Mouse (Mus musculus) gastrocnemius, postnatal 10 days (tissue): ENCODE measurements around the gene Gm2a. TPM values are rescaled to one million over a fixed set of nuclear protein-coding genes. Genes with fewer than 3 reads are reported as not detected.

ENCODE experiments used
- DNase-seq: peaks from one replicate; pipeline ENCODE4 v3.0.0; 2021; ENCODE audit warnings: mixed read lengths
- total RNA-seq, 2 experiments: library from RNA; stranded (reverse); gene quantifications; 2 replicates each; pipeline ENCODE4 v1.2.3; 2021

Gene Gm2a
- total RNA-seq, 2 experiments from 2014 or later = 12.3 to 14.5 TPM

DNA sequence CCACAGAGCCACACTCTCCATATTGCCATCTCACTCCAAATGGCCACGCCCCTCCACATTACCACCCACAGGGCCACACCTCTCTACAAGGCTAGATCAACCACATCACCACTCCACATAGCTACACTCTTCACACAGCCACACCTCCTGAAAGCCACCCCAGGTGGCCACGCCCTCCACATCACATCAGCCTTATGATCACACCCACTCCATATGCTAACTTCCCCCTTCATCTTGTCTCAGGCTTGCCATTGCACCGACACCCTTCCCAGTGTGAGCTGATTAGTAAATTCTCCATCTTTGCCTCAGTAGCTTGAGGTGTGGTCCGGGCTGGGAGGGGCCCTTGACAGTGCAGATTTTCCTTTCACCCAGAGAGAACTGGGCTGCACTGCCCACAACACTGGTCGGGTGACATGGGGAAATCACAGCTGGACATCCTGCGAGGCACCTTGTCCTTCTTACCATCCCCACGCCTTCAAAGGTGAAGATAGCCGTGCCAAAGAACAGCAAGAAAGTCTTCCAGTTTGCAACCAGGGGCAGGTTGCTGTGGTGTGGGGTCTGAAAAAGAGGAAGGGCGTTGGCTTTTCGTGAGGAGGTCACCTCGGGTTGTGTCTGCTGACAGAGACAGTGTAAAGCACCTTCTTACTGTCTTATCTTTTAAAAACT lies 33.3 kb downstream of the Gm2a start:
- no peak for DNase-seq

DNA sequence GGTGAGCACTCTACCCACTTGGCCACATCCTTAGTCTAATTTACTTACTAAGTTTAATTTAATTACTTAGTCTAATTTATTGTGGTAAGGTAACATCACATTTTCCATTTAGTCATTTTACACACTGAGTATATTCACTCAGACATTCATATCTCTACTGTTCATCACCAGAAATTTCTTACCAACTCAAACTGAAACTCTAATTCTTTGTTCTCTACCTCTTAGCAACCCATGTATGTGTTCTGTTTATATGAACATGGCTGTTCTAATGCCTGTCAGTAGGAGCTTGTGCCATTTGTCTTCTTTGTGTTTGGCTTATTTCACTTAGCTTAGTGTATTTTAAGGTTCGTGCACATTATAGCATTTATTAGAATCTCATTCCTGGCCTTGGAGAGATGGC lies 34.0 kb downstream of the Gm2a start:
- no peak for DNase-seq

DNA sequence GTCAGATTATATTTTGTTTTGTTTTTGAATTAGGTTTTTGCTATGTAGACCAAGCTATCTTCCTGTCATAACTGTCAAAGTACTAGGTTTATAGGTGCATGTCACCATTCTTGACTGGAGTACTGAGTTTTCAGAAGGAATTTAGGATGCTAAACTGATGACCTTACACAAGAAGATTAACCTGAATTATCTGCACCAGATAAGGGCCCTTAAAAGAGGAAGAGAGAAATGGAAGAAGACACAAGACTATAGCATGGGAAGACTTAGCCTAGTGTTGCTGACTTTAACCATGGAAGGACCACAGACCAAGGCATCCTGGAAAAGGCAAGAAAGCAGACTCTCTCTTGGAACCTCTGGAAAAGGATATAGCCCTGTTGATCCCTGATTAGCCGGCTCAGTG lies 35.3 kb downstream of the Gm2a start:
- no peak for DNase-seq

DNA sequence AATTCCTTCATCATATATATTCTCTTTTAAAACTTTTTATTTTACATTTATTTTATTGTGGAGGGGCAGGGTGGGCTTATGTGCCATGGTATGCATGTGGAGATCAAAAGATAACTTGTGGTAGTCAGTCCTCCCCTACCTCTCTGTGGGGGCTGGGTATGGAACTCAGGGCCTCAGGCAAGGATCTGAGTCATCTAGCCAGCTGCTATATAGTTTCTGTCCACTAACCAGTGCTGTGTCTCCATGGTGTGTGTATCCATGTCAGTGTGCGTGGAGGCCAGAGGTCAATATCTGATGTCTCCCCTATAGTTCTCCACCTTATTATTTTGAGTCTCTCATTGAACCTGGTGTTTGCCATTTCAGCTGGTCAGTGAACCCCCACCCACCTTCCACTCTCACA lies 36.5 kb downstream of the Gm2a start:
- DNase-seq = no peak

DNA sequence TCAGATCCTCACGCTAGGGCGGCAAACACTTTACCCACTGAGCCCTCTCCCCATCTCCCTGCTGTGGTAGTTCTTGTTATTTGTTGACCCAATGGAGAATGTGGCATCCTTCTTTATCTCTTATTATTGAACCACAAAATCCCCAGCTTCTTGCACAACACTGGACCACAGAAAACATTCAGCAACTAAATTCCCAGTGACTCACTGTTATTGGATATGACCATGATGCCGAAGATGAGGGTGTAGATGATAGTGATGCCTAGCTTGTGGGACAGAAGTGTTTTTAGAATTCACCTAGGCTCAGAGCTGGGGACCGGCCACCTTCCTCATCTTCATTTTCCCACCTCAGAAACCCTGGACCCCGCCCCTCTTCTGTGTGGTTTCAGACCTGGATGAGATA lies 37.0 kb downstream of the Gm2a start:
- DNase-seq = no peak

DNA sequence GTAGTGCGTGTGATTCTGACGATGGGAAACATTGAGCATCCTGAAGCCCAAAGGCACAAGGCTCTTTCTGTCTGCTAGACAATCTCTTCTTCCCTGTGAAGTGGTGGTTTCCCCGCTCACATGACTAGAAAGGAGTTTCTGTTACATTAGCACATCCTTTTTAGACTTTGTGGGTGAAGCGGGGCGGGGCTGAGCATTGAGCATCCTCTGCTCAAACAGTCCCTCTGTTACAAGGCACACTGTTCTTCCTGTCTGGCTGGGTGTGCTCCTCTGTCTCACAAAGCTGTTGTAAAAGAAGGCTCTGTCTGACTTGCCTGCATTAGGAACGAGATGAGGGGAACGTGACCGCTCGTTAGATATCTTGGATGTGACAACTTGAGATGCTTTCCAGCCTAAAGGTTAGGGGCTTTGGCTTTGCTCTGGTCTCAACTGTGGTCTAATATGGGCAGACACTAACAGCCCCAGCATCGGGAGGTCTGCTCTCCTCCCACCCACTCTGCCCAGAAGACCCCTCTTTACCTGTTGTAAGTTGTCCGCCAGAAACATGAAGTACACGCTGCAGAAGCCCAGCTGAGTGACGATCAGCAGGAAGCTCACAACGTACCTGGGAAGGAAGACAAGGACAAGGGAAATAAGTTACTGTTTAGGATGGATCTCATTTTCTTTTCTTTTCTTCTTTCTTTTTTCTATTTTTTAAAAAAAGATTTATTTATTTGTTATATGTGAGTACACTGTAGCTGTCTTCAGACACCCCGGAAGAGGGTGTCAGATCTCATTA lies 39.0 kb downstream of the Gm2a start:
- no peak for DNase-seq

DNA sequence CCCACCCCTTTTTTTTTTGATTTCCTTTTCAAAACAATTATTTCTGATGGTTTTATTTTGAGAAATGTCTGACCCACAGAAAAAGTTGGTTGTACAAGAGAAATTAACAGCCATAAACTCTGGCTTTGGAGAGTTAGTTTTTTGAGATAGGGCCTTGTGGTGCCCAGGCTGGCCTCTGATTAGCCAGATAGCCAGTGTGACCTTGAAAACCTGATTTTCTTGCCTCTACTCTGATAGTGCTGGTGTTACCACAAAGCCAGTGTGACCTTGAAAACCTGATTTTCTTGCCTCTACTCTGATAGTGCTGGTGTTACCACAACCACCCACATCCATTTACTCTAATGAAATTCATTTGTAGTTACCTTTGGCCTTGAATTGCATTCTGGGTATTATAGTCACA lies 39.7 kb downstream of the Gm2a start:
- no peak for DNase-seq

DNA sequence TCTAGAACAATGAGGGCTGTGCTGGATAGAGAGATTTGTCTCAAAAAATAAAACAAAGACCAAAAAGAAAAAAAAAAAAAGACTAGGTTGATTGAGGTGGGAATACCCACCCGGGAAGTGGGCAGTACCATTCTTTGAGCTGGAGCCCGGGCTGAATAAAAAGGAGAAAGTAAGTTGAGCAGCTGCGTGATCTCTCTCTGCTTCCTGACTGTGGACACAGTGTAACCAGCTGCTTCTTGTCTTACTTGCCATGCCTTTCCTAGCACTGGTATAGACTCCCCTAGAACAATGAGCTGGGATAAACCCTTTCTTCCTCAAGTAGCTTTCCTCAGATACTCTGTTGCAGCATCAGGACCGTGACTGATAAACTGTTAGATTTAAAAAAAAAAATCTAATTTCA lies 43.6 kb downstream of the Gm2a start:
- no peak for DNase-seq

DNA sequence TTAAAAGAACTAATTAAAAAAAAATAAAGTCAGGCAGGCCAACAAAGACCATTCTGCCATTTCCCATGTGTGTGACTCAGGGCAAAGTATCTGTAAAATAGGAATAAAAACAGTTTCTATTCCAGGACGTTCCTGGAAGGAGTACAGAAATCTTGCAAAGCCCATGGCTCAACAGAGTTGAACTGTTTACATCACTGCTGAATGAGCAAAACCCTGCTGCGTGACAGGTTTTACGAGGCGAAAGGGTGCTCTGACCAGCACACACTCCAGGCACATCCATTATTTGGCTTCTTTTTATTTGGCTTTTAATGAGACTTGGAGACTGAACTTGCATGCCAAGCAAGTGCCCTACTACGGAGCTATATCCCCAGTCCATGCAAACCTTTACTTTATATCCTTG lies 46.1 kb downstream of the Gm2a start:
- no peak for DNase-seq

DNA sequence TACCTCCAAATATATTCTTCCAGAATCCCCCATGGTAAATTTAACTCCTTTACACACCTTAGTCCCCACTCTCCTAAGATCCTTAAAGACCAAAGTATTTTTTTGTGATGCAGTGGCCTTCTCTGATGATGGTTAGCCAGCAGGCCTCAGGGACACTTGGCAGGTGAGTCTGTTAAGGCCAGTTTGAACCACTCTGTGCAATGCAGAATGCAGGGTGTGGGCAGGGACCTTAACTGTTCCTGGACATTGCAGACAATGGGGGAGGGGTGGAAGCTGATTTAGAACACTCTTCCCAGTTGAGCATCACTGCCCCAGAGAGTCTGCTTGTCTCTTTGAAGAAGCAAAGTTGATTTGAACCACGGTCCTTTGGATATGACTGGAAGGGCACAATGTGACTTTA lies 48.9 kb downstream of the Gm2a start:
- no peak for DNase-seq

DNA sequence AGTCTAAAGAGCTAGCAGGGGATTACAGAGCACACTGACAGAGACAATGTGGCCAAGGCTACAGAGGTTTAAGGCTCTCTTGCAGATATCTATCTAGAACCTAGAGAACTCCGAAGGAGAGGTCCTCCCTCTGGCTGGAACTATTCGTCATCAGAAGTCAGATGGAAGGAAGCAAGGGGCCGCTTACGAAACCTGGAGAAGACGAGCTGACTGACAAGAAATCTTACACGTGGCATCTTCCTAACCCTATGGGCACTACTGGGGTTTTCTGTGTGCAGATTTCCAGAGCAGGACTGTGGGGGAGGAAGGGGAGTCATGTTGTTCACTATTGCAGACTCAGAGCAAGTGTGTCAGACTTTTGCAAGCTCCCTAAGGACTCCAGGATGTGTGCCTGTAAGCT lies 49.5 kb downstream of the Gm2a start:
- no peak for DNase-seq

DNA sequence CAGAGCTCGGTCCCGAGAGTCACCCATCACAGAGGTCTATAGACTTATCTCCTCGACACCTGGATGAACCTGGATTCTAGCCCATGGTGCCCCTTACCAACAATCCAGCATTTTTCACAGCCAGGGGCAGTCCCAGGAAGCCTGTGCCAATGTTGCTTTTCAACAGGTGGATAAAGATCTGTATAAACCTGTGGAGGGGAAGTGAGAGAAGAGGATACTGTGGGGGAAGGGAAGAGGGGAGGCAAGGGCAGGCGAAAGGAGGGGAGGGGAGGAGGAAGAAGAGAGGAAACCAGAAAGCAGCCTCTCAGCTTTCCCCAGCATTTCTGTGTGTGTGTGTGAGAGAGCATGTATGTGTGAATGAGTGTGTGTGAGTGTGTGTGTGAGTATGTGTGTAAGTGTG lies 50.5 kb downstream of the Gm2a start:
- DNase-seq = no peak

DNA sequence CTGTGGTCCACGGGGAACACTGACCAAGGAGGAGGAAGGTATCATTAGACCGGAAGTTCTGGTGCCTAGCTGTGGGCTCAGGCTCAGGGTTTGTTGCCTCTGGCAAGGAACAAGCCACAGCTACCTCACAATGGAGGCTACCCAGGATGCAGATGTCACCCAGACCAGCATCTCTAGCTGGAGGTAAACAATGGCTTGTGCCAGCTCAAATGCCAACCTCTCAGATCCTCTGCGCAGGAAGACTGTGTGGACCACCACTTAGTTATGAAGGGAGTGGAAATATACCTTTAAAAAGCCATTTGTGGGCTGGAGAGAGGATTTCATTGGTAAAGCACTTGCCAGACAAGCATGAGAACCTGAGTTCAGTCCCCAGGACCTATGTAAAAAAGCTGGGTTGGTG lies 53.7 kb downstream of the Gm2a start, which contains the start of gene Slc36a3:
Gene Slc36a3 (minus strand): TSS at position 101 of the 400 bp plus-strand sequence.
- no peak for DNase-seq

DNA sequence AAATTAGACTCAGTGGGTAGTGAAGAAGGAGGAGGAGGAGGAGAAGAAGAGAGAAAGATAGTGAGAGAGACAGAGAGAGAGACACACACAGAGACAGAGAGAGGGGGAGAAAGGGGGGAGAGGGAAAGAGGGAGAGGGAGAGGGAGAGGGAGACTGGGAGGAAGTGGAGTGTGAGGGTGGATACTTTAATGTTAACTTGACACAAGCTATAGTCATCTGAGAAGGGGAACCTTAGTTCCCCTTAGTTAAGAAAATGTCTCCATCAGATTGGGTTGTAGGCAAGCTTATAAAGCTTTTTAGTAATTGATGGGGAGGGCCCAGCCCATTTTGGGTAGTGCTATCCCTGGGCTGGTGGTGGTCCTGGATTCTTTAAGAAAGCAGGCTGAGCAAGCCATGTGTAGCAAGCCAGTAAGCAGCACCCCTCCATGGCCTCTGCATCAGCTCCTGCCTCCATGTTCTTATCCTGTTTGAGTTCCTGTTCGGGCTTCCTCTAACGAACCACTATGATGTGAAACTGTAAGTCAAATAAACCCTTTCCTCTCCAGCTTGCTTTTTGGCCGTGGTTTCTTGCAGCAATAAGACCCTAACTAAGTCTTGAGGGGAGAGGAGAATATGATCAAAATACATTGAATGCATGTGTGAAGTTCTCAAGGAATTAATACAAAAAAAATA lies 56.6 kb downstream of the Gm2a start:
- no peak for DNase-seq

DNA sequence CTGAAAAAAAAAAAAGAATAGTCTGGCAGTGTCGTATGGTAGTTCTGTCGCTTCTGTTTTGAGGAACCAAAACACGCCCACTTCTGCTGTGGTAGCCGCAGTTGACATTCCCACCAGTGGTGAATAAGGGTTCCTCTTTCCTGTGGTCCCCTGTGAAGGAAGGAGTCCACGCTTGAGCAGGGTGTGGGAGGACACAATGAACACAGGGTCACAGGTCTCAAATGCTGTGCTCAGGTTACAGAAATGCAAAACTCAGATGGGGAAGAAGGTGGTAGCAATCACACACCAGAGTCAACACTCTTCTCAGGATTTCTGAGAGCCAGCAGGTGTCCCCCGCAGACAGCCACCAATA lies 57.1 kb downstream of the Gm2a start:
- DNase-seq = no peak

DNA sequence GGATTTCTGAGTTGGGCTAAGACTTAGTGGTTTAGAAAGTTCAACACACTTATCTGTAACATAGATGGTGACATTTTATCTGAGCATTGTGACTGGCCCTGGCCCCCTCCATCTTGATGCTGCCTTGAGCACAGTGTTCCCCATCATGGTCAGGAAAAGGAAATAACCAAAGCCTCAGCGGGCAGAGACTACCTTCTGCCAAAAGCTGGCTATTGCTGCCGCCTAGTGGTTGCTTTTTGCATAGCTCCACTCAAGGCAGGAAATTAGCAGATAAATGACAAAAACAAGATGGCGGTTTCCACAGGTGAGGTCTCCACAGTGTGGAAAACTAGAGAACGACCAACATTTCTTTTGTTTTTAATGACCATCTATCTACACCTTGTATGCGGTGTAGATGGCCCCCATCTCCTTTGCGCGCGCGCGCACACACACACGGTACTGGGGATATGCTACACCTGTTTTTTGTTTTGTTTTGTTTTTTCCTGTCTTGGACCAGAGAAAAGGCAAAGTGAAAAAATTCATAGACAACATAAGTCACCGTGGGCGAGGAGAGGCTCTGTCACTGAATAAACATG lies 61.0 kb downstream of the Gm2a start:
- peak; percentile 83 for DNase-seq

Other genes starting within 250 kb of the Gm2a start
- 10 to 100 TPM; 15.8 to 21.1 TPM for gene Lyrm7, start 237.2 kb upstream of the Gm2a start, total RNA-seq
- 100 to 1,000 TPM; 254 to 262 TPM for gene Hint1, start 231.7 kb upstream of the Gm2a start, total RNA-seq
- 10 to 100 TPM; 23.2 to 36.0 TPM for gene Gpx3, start 195.7 kb upstream of the Gm2a start, total RNA-seq
- 10 to 100 TPM; 31.7 to 37.5 TPM for gene Tnip1, start 135.2 kb upstream of the Gm2a start, total RNA-seq
- gene Anxa6, start 64.7 kb upstream of the Gm2a start, total RNA-seq = 100 to 1,000 TPM; 297 to 313 TPM
- gene Ccdc69, start 20.0 kb upstream of the Gm2a start, total RNA-seq = 10 to 100 TPM; 14.1 to 14.4 TPM
- not detected for gene Slc36a3, start 53.6 kb downstream of the Gm2a start, total RNA-seq
- 1 to 10 TPM; 3.4 to 6.5 TPM for gene Slc36a2, start 87.0 kb downstream of the Gm2a start, total RNA-seq
- 1 to 10 TPM; 7.3 to 7.4 TPM for gene Slc36a1, start 106.2 kb downstream of the Gm2a start, total RNA-seq
- under 1 TPM; 0.14 to 0.26 TPM for gene Fat2, start 238.4 kb downstream of the Gm2a start, total RNA-seq